Mouse (Mus musculus) ES-E14 (cell line): ENCODE results near the gene Exoc4.

ENCODE experiments used
- CHD2 ChIP-seq: IDR thresholded peaks from 2 replicates; pipeline ENCODE4 v1.6.1; 2014; ENCODE audit warnings: mild to moderate bottlenecking, low read depth, low read length, inconsistent platforms
- HCFC1 ChIP-seq: IDR thresholded peaks from 2 replicates; pipeline ENCODE4 v1.6.1; 2012; ENCODE audit warnings: low read length, inconsistent platforms, borderline replicate concordance; ENCODE audit not compliant: insufficient read depth
- MAFK ChIP-seq: IDR thresholded peaks from 2 replicates; pipeline ENCODE4 v1.6.1; 2014; ENCODE audit warnings: mild to moderate bottlenecking, low read depth, low read length, inconsistent platforms; ENCODE audit not compliant: insufficient read depth
- ZC3H11A ChIP-seq: IDR thresholded peaks from 2 replicates; pipeline ENCODE4 v1.6.1; 2012; ENCODE audit warnings: low read depth, mild to moderate bottlenecking, inconsistent platforms, low read length, borderline replicate concordance
- ZNF384 ChIP-seq: IDR thresholded peaks from 2 replicates; pipeline ENCODE4 v1.6.1; 2012; ENCODE audit warnings: low read depth, low read length, inconsistent platforms

DNA sequence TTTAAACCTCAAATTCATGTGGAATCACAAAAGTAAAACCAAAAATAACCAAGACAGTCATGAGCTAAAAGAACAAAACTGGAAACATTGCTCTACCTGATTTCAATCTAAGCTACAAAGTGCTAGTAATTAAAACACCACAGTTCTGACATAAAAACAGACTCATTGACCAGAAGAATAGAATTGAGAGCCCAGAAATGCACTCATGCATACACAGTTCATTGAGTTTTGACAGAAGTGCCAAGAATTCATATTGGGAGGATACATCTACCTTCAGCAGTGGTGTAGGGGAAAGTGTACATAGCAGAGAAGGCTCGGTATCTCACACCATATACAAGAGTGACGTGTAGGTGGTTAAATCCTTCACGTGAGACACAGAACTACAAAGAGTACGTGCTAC, 580.4 kb downstream of the Exoc4 start:
- TF ChIP-seq ZNF384 (no peak), CHD2 (no peak), ZC3H11A (no peak), HCFC1 (no peak), MAFK (no peak)
